In the genomic region with DNA sequence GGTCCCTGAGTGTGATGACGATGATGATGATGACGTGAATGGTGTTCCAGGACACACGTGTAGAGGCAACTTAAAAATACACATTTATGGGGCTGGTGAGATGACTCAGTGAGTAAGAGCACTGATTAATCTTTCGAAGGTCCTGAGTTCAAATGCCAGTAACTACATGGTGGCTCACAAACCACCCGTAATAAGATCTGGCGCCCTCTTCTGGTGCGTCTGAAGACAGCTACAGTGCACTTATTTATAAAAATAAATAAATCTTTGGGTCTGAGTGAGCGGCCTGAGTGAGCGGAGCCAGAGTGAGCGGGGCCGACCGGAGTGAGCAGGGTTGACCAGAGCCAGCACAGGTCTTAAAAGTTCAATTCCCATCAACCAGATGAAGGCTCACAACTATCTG, we compare ENCODE assay signal across 9 mouse cellular contexts. TPM values are rescaled to one million over a fixed set of nuclear protein-coding genes. Genes with fewer than 3 reads are reported as not detected.
DNase-seq lines count a peak whose midpoint lies in the region; ATAC-seq lines count a peak whose summit lies in the region.
"Had no signal": no experiment of that assay in that cellular context is flagged by ENCODE, and none has a peak within 500 bp of the region (broad histone marks: within the 10 kb centered on the region; RNA-seq: fewer than 3 reads in every experiment).

No protein-coding gene starts in this region.

- 0 out of 2 replicates have a peak, but pooled peaks cover 3% of the 10 kb centered on the region for H3K9me3 ChIP-seq in kidney, embryonic 16.5 days (ENCODE audit: low read length)

- peaks cover 13% of the 10 kb centered on the region for H3K4me1 ChIP-seq in kidney, embryonic 16.5 days (ENCODE audit: insufficient read depth, low read length)

- no peak overlapping the region for H3K27ac ChIP-seq in kidney, embryonic 16.5 days (ENCODE audit: low read length)
- H3K27ac ChIP-seq: midbrain, embryonic 12.5 days had no signal

- ATAC-seq in kidney, embryonic 16.5 days (ENCODE audit: low FRiP score, low TSS enrichment) = no peak

- H3K27me3 ChIP-seq in kidney, embryonic 16.5 days (ENCODE audit: insufficient read depth, low read length) = no peaks in the 10 kb centered on the region

- DNase-seq in adrenal gland, adult (ENCODE audit: inconsistent age in 2 of 2, low spot score in 1 of 2) = peak; percentile 17 to 64
- DNase-seq in adrenal gland, adult 8-10 months = no peak
- peak; percentile 20 for DNase-seq in kidney, postnatal 14 days
- DNase-seq in NIH3T3 (ENCODE audit: low read depth) = peak; percentile 42
- peak; percentile 30 for DNase-seq in lung, postnatal 10 days
- DNase-seq in layer of hippocampus, postnatal 10 days (ENCODE audit: low spot score in 2 of 2) = no peak
- no peak for DNase-seq in layer of hippocampus, postnatal 14 days (ENCODE audit: low spot score in 2 of 2)

- no peaks in the 10 kb centered on the region for H3K36me3 ChIP-seq in kidney, embryonic 16.5 days (ENCODE audit: insufficient read depth, low read length)
- H3K36me3 ChIP-seq: midbrain, embryonic 12.5 days had no signal

- H3K4me2 ChIP-seq in kidney, embryonic 16.5 days (replicated peaks; ENCODE audit: low read depth, low read length) = no peak overlapping the region
- H3K4me2 ChIP-seq: midbrain, embryonic 12.5 days had no signal

- 86% methylated on average over 12 of the region's 12 CpGs for WGBS in kidney, embryonic 16.5 days

- H3K4me3 ChIP-seq in kidney, embryonic 16.5 days (ENCODE audit: low read length) = no peak overlapping the region
- H3K4me3 ChIP-seq: midbrain, embryonic 12.5 days had no signal

- no peak overlapping the region for H3K9ac ChIP-seq in kidney, embryonic 16.5 days (replicated peaks; ENCODE audit: low read length)
- H3K9ac ChIP-seq: midbrain, embryonic 12.5 days had no signal

RNA-seq across cellular contexts. Expression of gene Bcl9, which starts 34.5 kb away (rescaled TPM):
- total RNA-seq in adrenal gland, adult 8-10 months (2022) = 10 to 100 TPM; 19.2 to 27.4 (median 25.3) TPM
- polyA plus RNA-seq in kidney, embryonic 16.5 days (2015; fragmentation: Nextera tagmentation; extraction: Ambion mirVana) = 60.8 and 68.7 TPM in 2 replicates
- total RNA-seq in layer of hippocampus, postnatal 10 days (2021) = 10 to 100 TPM; 70.9 to 73.6 TPM
- 10 to 100 TPM; 59.7 to 64.8 TPM for total RNA-seq in layer of hippocampus, postnatal 14 days (2021)

Comparison
In these comparisons a context has a peak if more than half of its experiments do, and no peak if none do; other contexts are left out.
1. DNase-seq: peak in adrenal gland, adult (2 of 2), kidney, postnatal 14 days (single experiment), NIH3T3 (single experiment) and lung, postnatal 10 days (single experiment); none in adrenal gland, adult 8-10 months (single experiment), layer of hippocampus, postnatal 10 days (0 of 2) and layer of hippocampus, postnatal 14 days (0 of 2).